Mouse (Mus musculus): ENCODE data around the gene Clcn1. TPM values are rescaled to one million over a fixed set of nuclear protein-coding genes. Genes with fewer than 3 reads are reported as not detected.

Gene Clcn1
- total and polyA plus RNA-seq, 3 experiments, result 0.04 to 0.22 TPM; not detected in 1

DNA sequence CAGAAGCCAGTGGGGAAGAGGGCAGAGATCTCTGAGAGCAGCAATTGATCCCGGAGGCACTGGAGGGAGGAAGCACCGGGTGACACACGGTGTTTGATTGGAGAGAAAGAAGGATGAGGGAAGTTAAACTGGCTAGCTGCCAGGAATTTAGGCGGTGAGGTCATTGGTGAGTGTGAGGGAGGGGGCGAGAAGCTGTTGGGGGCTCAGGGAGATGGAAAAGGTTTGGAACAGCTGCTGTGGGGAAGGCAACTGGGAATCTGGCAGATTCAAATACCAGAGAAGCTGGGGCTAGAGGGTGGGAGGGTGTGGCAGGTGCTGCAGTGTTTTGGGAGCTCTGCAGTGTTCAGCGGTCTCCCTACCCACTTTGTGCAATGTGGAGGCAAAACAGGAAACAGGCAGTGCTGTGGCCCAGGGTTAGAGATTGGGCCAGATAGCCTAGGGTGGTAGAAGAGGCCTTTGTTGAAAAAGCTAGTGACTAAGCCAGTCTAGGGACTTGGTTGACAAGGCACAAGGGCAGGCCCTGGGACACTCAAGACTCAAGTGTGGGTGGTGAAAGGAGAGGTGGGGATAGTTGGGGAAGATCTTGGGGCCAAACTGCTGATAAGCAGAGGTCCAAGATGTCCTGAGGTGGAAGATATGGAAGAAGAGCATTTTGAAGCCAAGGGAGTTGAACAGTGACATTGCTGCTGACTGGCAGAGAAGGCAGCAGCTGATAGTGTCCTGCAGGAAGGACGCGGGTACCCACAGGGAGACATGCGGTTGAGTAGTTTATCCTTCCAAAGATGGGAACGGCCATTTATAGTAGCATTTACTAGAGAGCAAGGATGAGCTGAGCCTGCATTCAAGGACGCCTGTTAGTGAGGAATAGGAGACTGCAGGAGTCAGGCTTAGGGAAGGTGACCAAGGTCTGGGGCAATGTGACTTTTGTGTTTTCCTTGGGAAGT, 67.9 kb downstream of the Clcn1 start (continued):
- TF ChIP-seq UBTF (IDR thresholded peaks at IDR 0.05; ENCODE audit: borderline replicate concordance, insufficient read depth, low read depth, low read length), result no peak
- TF ChIP-seq GABPA (IDR thresholded peaks at IDR 0.05; ENCODE audit: low read depth, low read length), result no peak
- TF ChIP-seq MXI1 (IDR thresholded peaks at IDR 0.05; ENCODE audit: low read depth, low read length), result no peak; the same call in 1 of the 2 replicates
- TF ChIP-seq EP300 (IDR thresholded peaks at IDR 0.05; ENCODE audit: low read depth in 1 of 2, low read length in 2 of 2), result peak; percentile 45 to 48; a peak in 3 of 4 replicates

GRCm38 (mm10) chr6:42355366-42355765, 68.9 kb downstream of the Clcn1 start:
- Histone ChIP-seq H3K79me2 (ENCODE audit: control insufficient read depth, insufficient read depth, low read length, poor library complexity) (peaks cover under 1% of the 10 kb centered on the region), H3K27ac (ENCODE audit: control insufficient read depth, low read depth, low read length) (no peak overlapping the region), H3K27me3 (ENCODE audit: control insufficient read depth in 1 of 2, insufficient read depth in 2 of 2, low read length in 2 of 2) (no peaks in the 10 kb centered on the region), H3K36me3 (ENCODE audit: control insufficient read depth in 1 of 2, insufficient read depth in 2 of 2, low read length in 2 of 2) (peaks cover 0 to 30% of the 10 kb centered on the region in 2 experiments; a peak in 3 of 4 replicates), H3K9ac (ENCODE audit: control insufficient read depth, low read depth, low read length, poor library complexity, severe bottlenecking) (no peak overlapping the region), H3K4me3 (ENCODE audit: control insufficient read depth in 1 of 2, insufficient read depth in 1 of 2, low read depth in 2 of 2, low read length in 2 of 2) (no peak overlapping the region), H3K4me1 (ENCODE audit: control insufficient read depth in 1 of 2, insufficient read depth in 2 of 2, low read length in 2 of 2) (peaks cover 11 to 46% of the 10 kb centered on the region in 2 experiments), H3K9me3 (replicated peaks; ENCODE audit: insufficient read depth, low read length) (no peaks in the 10 kb centered on the region)
- TF ChIP-seq MAZ (IDR thresholded peaks at IDR 0.05; ENCODE audit: low read depth, low read length) (no peak), GABPA (IDR thresholded peaks at IDR 0.05; ENCODE audit: low read depth, low read length) (no peak), TBP (IDR thresholded peaks at IDR 0.05; ENCODE audit: low read depth, low read length) (no peak), EP300 (IDR thresholded peaks at IDR 0.05; ENCODE audit: low read depth in 1 of 2, low read length in 2 of 2) (no peak), HCFC1 (IDR thresholded peaks at IDR 0.05; ENCODE audit: low read depth, low read length) (no peak), MAX (IDR thresholded peaks at IDR 0.05; ENCODE audit: low read length) (no peak), SMC3 (IDR thresholded peaks at IDR 0.05; ENCODE audit: low read depth, low read length) (no peak), CHD2 (IDR thresholded peaks at IDR 0.05; ENCODE audit: low read length) (no peak), ELF1 (IDR thresholded peaks at IDR 0.05; ENCODE audit: low read depth, low read length) (no peak), POLR2AphosphoS2 (IDR thresholded peaks at IDR 0.05; ENCODE audit: low read length) (no peak), MXI1 (IDR thresholded peaks at IDR 0.05; ENCODE audit: low read depth, low read length) (no peak), JUND (IDR thresholded peaks at IDR 0.05; ENCODE audit: low read depth, low read length) (no peak), ZKSCAN1 (IDR thresholded peaks at IDR 0.05; ENCODE audit: low read depth, low read length) (no peak), TAL1 (IDR thresholded peaks at IDR 0.05; ENCODE audit: low read length) (no peak), MEF2A (IDR thresholded peaks at IDR 0.05; ENCODE audit: extremely low read depth, insufficient replicate concordance, low read depth, low read length, poor library complexity, severe bottlenecking) (no peak), E2F4 (IDR thresholded peaks at IDR 0.05; ENCODE audit: borderline replicate concordance, low read depth, low read length) (no peak), KAT2A (conservative IDR thresholded peaks at IDR 0.05; ENCODE audit: low read depth, low read length) (no peak), MAFK (IDR thresholded peaks at IDR 0.05; ENCODE audit: borderline replicate concordance, low read depth, low read length) (no peak), POLR2AphosphoS5 (IDR thresholded peaks at IDR 0.05; ENCODE audit: borderline replicate concordance, low read depth, low read length) (no peak), NRF1 (IDR thresholded peaks at IDR 0.05; ENCODE audit: insufficient read depth, low read depth, low read length, poor library complexity, severe bottlenecking) (no peak)
- DNase-seq (ENCODE audit: low read depth, low spot score), result no peak

Measured in MEL (cell line).